Mouse (Mus musculus) adrenal gland (tissue): ENCODE measurements around the gene Btbd11.

ENCODE experiments used
- intact Hi-C: fragments of 180-260 bp; cut with DNase I; formaldehyde crosslinking; loops from one replicate; pipeline ENCODE4 v1.15.1; 2025

Gene Btbd11

DNA sequence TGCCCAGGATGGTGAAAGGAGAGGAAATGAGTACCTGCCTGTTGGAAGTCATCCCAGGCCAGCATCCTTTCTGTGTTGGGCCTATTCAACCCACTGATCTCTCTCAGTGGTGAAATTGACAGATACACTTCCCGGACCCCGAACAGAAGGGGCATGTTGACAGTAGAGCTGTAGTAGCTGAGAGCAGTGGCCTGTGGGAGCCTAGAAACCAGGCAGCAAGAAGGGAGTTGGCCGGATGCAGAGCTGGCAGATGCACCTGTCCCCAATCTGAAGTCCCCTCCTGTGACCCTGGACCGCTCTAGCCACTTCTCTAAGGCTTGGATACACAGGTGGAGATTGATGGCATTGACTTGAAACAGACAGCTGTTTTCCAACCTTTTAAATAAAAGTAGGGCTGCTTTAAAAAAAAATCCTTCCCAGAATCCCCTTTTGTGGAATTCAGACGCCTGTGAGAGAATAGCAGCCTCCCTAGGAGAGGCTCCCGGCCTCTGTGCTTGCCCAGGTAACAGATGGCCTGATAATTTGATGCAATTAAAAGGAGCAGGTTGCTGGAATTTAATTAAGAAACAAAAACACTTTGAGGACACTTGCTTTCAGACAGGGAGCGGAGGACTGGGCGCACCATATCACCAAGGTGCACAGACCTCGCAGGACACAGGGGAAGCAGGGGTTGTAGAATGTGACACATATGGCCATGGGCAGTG lies 89.2 kb downstream of the Btbd11 start:
- intact Hi-C loops = no loop called here

DNA sequence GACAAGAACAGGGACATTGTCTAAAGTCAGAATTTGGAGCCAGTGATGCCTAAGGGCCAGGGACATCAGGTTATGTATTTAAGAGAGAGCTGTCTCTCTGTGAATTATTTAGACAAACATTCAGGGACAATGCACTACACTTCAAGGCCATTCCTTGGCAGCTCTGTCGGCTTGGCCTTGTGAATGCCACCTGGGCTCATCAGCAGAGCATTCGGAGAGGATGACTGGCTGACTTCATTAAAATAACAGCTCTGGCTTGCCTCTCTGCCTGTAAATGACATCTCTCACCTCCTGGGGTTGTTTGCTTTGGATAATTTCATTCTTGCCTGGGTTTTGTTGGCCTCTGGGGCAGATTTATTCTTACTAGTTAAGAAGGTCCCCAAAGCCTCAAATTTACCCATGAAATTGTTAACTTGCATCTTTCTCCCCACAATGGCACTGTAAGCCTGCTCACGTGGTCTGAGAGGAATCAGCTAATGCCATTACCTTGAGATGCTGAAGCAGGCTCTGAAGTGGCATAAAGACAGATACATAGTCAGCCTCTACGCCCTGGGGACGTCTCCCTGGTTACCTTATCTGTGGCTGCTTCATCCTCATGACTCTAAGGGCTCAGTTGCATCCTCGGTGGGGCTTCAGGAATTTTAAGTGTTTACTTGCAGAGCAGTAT lies 93.5 kb downstream of the Btbd11 start:
- intact Hi-C loops = no loop called here

DNA sequence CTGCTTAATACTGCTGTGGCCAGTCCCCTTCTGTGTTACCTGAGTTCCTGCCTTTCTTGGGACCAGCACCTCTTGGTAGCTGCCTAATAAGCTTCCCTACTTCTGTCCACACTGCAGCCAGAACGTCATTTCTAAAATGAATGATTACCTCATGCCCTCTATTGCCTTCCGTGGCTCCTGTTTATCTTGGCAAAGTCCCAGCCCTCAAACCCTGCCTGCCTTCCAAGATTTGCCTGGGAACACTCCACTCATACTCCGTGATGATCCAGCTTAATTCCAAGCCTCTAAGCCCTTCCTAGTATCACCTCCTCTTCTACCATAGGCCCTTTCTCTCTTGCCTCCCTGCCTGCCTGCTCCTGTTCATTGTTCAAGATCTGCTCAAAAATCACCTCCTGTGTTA lies 94.5 kb downstream of the Btbd11 start:
- intact Hi-C loops = no loop called here

DNA sequence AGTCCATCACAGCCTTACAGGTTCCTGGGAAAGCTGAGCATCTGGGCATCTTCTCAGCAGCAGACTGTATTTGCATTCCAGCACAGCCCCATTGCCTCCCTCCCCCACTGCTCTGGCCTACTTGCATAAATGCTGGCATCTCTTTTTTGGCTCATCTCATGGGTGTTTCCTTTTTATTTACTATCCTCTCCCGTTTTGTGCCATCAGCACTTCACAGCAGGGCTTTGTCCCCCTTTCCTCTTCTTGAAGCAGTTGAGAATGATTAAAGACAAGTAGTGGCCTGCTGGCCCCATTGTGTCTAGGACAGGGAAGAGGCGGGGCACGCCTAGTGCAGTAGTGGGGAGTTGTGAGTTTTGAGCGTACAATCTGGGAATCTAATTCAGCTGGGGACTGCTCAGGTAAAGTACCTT lies 95.5 kb downstream of the Btbd11 start:
- intact Hi-C loops = no loop called here

DNA sequence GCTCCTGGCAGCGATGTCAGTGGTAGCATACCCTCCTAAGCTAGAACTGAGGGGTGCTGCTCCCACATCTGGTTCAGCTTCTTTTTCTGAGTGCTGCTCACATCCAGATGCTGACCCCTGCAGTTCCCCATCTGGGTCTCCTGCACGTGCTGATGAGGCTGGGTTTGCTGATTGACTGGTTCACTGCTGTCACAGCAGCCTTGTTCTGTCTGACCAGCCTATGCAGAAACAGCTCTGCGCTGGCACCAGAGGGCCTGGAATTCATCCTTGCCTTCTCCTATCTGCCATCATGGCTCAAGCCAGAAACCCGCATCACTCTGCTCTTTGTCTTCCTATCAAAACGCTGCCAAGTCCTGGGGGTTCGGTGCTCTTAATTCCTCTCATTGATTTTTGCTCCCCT lies 95.9 kb downstream of the Btbd11 start:
- intact Hi-C loops = no loop called here

DNA sequence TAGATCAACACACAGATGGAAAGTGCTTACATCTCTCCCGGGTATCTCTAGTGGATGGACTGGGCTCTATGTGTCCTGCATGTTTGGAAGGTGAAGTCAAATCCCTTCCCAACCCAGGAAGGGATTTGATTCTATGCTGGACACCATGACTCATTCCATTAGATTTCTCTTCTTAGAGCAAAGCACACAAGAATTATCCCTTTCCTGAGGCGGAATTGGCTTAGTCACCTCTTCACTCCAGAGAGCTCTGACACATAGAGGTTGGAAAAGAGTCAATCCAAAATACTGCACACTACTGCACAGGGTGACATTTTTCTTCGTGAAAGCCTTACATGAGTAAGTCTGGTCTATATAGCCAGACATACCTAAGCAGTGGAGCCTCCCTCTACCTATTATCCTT lies 99.8 kb downstream of the Btbd11 start:
- intact Hi-C loops = no loop called here

DNA sequence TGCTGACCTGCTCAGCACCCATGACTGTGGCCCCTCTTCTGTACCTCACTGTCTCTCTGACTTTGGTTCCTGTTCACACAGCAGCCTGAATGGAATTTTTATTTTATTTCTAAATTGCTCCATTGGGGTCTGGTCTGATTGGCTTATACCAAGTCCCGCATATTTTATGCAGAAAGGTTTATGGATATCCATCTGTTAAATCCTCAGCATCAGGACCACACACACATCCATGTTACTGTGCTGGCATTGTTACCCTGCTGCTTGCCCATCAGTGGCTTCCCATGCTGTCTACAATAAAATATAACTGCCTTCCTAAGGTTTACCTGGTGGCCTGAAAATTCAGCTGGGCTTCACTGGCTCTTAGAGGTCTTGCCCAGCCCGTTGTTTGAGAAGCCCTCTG lies 106.0 kb downstream of the Btbd11 start:
- intact Hi-C loops = no loop called here

DNA sequence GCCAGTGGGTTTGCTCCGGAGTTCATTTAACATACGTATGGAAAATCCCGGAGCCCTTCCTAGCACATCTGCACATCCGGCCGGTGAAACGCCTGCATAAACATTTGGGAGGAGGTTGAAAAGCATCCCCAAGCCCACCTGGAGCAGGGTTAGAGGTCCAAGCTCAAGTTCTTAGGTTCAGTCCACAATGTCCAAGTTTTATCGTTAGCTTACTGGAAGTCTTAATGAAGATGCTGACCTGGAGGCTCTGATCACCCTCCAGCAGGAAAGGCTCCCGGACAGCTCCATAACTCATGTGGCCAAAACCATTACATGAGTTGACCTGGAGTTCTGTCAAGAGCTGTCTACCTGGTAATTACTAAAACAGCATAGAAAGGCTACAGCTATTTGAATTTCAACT lies 109.7 kb downstream of the Btbd11 start:
- intact Hi-C loops = no loop called here

DNA sequence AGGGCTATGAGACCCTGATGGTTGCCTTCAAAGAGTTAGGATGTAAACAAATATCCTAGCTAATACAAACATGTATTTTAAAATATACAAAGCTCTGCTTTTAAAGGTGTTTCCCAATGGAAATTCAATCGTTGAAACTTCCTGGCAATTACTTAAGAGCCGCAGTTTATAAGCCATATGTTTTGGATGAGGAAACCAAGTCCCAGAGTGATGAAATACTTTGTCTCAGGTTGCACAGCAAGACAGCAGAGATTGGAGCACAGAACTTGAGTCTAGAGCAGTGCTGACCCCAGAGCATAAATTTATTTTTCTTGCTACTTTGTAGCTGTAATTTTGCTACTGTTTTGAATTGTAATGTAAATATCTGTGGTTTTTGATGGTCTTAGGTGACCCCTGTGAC lies 110.4 kb downstream of the Btbd11 start:
- intact Hi-C loops = no loop called here

DNA sequence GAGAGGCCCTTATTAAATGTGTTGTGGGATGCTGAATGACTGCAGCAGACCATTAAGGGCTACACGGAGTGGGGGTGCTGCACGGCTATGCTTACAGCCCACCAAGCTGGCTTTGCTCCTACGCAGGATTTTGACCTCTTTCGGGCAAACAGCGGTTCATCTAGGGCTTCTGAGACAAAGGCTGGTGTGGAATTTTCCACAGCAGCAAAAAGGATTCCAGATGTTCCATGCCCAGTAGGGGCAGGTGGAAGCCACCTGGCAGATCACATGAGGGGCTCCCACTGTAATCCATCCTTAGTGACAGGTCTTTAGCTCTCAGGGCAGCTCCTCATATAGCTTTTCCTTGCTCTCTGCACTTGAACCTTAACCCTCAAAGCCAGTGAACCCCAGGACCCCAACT lies 111.3 kb downstream of the Btbd11 start:
- intact Hi-C loops = no loop called here

DNA sequence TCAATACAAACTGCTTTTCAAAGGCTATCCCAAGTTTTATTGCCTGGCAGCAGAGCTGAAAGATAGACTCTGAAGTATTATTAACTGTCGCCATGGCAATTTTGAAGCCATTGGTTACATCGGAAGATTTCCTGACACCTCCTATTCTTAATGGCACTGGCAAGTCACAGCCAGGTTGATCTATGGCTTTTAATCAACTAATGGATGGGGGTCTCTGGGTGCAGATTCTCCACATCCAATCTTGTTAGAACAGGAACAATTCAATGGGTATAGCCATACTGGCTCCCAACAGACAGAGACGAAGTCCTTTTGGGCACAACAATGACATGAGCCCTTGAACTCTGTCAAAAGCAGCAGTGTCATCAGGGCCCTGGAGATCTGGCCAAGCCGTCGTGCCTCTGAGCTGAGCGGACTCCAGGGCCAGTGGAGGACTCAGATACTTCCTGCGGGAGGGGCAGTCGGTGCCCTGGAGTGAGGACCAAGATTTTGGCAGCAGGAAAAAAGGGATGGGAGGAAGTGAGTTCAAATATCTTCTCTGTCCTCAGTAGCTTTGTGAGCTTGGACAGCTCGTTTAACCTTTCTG lies 114.0 kb downstream of the Btbd11 start:
- intact Hi-C loops = no loop called here

DNA sequence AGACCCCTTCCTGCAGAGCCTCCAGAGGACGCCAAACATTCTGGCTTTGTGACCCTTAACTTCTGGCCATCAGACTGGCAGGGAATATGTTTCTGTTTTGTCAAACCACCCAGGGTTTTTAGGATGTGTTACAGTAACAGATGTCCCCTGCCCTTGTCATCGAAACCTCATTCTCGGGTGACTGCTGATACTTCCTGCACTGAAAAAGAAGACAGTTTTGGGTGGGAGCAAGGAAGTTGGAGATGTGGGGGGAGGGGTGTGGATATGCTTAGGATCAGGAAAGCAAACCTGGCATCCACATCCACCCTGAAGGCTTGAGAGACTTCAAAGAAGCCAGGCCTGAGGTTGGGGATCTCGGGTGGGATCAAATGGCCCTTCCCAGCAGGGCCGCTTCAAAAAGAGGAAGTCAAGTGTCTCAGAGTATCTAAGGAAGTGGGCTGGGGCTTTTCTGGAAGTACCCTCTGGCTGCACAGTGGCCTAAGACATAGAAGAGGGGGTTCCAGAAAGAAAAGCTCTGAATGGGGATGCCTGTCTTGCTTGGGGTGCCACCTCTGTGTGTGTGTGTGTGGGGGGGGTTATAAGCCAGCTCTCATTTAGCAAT lies 115.5 kb downstream of the Btbd11 start:
- intact Hi-C loops = no loop called here

DNA sequence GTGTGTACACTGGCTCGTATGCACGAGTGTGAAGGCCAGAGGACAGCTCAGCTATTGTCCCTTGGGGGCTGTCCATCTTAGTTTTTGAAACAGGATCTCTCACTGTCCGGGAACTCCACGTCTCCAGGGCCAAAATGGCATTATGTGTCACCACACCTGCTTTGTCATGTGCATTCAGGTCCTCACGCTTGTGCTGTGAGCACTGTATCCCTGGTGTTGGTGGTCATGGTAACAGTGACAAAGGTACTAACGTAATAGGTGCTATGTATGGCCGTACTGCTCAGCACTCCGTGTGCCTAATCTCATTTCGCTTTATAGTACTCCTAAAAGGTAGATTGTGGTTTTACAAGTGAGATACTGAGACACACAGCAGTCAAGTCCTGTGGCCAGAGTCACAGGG lies 116.0 kb downstream of the Btbd11 start:
- intact Hi-C loops = no loop called here

DNA sequence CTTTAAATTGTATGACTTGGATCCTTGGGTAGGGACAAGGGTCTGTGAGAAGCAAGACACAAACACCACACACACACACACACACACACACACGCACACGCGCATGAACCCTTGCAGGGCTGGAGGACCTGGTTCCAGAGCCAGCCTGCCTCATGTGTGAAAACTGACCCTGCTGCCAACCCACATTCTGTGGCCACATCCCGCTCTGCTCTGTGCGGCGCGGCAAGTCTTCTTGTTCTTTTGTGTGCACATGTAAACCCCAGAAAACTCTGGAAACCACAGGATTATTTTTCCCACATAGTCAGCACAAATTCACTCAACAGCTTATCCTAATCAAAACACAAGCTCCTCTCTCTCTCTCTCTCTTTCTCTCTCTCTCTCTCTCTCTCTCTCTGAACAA lies 116.8 kb downstream of the Btbd11 start:
- intact Hi-C loops = no loop called here

DNA sequence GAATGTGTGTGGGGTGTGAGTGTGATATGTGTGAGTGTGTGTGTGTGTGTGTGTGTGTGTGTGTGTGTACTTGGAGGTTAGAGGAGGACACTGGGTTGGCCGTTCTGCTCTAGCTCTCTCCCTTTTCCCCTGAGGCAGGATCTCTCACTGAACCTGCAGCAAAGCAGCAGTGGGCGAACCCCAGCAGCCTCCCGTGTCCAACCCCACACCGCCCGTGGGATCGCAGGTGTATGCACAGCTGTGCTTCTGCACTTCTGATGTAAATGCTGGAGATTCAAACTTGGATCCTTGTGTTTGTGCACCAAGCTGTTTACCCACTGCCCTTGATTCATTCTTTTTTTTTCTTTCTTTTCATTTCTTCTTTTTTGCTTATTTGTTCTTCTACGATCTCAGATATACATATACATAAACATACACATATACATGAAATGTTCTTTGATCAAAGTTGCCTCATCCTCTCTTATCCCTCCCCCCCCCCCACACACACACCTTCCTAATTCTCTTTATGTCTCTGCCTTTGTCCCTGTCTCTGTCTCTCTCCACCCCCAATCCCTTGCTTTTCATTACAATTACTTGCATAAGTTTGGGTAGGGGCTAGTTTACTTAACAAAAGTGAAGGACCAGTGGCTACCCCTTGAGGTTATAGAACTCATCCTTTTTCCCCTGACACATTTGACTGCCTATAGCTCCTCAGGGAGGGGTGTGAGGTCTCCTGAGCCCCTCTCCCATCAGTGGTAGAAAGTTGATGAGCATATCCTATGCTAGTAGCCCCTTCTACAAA lies 120.8 kb downstream of the Btbd11 start:
- intact Hi-C loops = no loop called here

DNA sequence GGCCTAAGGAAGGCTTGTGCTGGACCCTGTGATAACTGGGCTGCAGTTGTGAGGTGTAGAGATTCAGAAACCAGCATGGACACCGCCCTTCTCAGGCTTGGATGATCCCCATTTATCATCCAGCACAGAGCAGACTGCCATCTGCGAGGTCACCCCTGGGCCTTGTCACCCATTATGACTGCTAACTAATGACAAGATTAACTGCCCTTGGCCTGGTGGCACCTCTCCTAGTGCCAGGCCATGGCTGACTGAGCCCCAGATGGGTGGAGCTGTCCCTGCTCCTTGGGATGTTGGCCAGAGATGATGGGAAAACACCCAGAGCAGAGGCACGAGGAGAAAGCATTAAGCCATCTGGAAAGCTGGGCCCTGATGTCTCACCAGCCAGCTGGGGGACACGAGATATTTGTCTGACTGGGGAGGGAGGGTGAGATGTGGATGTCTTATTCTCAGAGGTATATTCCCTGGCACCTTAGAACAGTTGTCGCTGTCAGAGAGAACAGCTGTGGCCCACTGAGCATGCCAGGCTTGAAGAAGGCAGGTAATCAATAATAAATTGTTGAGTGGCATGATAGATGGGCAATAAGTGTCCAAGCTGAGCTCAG lies 121.7 kb downstream of the Btbd11 start:
- intact Hi-C loops = no loop called here

DNA sequence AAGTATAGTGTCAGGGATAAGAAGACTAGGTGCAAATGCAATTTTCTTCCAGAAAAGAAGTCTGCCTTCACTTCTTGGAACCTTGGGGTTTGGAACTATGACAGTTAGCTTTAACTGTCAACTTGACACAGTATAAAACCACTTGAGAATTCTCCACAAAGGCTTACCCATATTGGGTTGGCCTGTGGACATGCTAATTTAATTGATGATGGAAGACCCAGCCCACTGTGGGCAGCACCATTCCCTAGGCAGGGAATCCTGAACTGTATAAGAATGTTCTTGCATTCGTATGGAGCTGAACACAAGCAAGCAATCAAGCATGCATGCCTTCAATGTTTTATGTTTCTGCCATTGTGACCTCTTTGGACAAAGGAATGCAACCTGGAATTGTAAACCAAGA lies 122.4 kb downstream of the Btbd11 start:
- intact Hi-C loops = no loop called here

DNA sequence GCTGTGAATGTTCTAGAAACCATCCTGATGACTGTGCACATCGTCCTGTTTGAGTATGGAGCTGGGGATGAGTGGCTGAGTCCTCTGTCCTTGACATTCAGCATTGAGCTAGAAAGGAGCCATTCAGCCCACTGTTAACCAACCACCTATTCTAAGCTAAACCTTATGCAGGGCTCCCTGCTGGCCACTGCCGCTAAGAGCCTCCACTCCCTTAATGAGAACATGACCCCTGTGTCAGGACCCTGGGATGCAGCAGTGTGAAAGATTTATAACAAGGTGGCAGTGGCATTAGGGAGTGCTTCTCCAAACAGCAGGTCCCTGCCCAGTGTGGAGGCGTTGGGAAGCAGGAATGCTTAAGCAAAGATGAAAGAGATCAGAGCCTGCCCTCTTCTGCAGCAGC lies 123.7 kb downstream of the Btbd11 start:
- intact Hi-C loops = no loop called here

DNA sequence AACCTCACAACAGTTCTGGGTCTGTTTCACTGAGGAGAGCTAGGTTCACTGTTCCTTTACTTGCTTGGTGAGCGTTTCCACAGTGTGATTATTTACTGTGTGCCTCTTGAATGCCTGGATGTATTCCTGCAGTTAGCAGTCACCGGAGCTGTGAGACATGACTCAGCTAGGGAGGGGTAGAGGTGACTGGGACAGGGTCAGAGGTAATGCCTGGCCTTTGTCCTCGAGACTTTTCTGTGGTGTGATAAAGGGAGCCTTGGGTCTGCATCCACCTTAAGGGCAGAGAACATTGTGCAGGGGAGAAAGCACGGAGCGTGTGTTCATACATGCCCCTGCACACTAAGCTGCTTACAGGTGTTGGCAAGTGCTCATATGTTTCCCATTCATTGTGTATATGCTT lies 126.2 kb downstream of the Btbd11 start:
- intact Hi-C loops = no loop called here

DNA sequence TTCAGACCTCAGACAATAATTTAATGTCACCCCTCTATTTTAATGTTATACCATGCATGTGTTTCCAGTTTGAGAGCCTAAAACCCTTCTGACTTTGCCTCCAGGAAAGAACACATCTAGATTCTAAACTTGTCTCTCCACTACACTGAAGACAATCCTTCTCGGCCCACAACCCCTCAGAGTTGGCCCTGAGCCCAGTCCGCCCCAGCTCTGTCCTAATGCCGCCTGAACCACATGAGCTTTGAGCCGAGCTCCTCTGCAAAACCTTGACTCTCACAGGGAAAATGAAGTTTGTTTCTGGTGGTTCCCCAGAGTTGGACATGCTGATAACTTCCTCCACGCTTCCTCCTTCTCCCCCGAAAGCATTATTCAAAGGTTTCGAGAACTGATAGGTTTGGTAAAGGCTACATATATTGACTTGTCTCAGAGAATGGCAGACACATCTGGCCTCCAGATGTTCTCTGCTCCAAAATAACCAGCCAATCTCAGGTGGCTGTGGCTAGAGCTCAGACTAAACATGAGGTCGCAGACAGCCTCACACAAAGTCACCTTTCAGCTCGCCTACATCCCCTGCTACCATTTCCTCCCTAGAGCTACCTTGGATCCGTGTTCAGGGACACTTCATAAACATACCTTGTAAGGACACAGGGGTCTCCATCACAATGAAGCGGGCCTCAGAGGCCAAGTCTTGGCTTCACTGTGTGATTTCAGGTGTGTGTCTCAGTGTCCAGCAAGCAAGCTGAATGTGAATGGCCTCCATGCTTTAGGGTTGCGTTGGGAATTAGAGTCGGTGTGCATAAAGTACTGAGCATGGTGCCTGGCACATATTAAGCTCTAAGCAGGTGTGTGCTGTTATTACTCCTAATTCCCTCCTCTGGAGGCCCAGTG lies 130.9 kb downstream of the Btbd11 start:
- intact Hi-C loops = no loop called here

DNA sequence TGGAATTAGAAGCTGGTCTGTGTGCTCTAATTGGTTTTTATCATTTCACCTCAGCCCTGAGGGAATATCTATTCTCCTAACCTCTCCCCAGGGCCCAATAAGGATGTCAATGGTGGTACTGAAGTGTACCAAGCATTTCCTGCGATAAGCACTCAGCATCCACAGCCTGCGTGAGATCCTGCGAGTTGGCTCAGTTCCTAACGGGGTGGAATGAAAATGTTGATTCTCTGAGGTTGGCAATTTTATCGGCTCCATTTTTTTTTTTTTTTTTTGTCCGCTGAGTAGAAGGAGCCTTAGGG lies 131.4 kb downstream of the Btbd11 start:
- intact Hi-C loops = no loop called here
